Mouse (Mus musculus) CH12.LX (cell line): ENCODE results near the gene Ermp1.

Experiments used
- CHD1 ChIP-seq: IDR thresholded peaks from 2 replicates; pipeline ENCODE4 v1.6.1; 2012; ENCODE audit warnings: low read depth, low read length, improper control_type of control experiment, inconsistent platforms
- CHD2 ChIP-seq: IDR thresholded peaks from 2 replicates; pipeline ENCODE4 v1.6.1; 2011; ENCODE audit warnings: low read length, improper control_type of control experiment
- CTCF ChIP-seq, 2 experiments: IDR thresholded peaks in 1 of 2; conservative IDR thresholded peaks in 1 of 2; 2 replicates each; pipeline ENCODE4 v1.5.1; 2011 to 2012; ENCODE audit warnings: low read depth in 2 of 2, low read length in 2 of 2, improper control_type of control experiment in 1 of 2, inconsistent platforms in 1 of 2, mild to moderate bottlenecking in 1 of 2, moderate library complexity in 1 of 2
- ELF1 ChIP-seq: IDR thresholded peaks from 2 replicates; pipeline ENCODE4 v1.6.1; 2014; ENCODE audit warnings: low read depth, mild to moderate bottlenecking, inconsistent platforms, low read length, improper control_type of control experiment
- GABPA ChIP-seq: IDR thresholded peaks from 2 replicates; pipeline ENCODE4 v1.6.1; 2012; ENCODE audit warnings: low read depth, low read length, improper control_type of control experiment, inconsistent platforms; ENCODE audit not compliant: insufficient replicate concordance
- MAX ChIP-seq: IDR thresholded peaks from 2 replicates; pipeline ENCODE4 v1.6.1; 2011; ENCODE audit warnings: low read length, improper control_type of control experiment
- POLR2A ChIP-seq: IDR thresholded peaks from 2 replicates; pipeline ENCODE4 v1.6.1; 2011; ENCODE audit warnings: low read depth, mild to moderate bottlenecking, improper control_type of control experiment, low read length
- TCF12 ChIP-seq: IDR thresholded peaks from 2 replicates; pipeline ENCODE4 v1.6.1; 2014; ENCODE audit warnings: low read depth, mild to moderate bottlenecking, inconsistent platforms, low read length, improper control_type of control experiment
- ZC3H11A ChIP-seq: IDR thresholded peaks from 2 replicates; pipeline ENCODE4 v1.6.1; 2012; ENCODE audit warnings: low read depth, mild to moderate bottlenecking, inconsistent platforms, low read length, improper control_type of control experiment

DNA sequence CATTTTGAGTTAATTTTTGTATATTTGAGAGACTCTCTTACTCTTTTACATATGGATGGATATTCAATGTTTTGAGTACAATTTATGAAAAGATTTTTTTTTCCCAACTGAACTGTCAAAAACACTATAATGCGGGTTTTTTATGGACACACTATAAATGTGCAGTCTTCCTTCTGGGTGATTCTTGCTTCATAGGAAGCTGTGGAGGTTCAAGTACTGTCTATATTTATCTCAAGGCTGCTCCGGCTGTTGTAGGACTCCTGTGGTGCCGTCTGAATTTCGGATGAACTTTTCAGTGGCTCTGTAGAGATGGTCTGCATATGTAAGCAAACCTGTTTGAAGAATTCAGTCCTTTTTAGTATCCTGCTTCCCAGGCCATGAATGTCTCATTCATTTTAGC, 40.0 kb downstream of the Ermp1 start:
- TF ChIP-seq CTCF (conservative IDR thresholded peaks at IDR 0.05 in 1 of 2, IDR thresholded peaks at IDR 0.05 in 1 of 2; ENCODE audit: low read depth in 2 of 2, low read length in 2 of 2) (no peak), GABPA (no peak), POLR2A (no peak), ZC3H11A (no peak), ELF1 (no peak), MAX (no peak), CHD1 (no peak), TCF12 (no peak), CHD2 (no peak)
